Comparison of ENCODE assay signal across 11 mouse cellular contexts in the genomic region with DNA sequence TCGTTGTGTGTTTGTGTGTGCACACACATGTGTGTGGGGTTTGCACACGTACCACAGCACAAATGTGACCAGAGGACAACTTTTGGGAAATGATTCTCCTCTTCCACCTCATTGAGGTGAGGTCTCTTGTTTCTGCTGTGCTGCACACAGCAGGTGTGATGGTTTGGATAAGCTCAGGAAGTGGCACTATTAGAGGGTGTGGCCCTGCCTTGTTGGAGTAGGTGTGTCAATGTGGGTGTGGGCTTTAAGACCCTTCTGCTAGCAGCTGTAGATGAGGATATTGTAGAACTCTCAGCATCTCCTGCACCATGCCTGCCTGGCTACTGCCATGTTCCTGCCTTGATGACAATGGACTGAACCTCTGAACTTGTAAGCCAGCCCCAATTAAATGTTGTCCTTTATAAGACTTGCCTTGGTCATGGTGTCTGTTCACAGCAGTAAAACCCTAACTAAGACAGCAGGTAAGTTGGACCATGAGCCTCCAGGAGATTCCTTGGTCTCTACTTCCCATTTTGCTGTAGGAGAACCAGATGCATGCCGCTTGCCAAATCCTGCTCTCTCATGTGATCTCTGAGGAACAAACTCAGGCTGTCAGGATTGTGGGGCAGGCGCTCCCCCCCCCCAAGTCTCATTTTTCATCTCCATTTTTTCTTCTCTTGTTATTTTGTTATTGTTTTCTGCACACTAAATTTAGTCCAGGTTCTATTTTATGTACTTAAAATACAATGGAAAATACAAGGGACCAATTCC. TPM values are rescaled to one million over a fixed set of nuclear protein-coding genes. Genes with fewer than 3 reads are reported as not detected.
DNase-seq lines count a peak whose midpoint lies in the region; ATAC-seq and TF ChIP-seq lines count a peak whose summit lies in the region.
"Had no signal": no experiment of that assay in that cellular context is flagged by ENCODE, and none has a peak within 500 bp of the region (broad histone marks: within the 10 kb centered on the region; RNA-seq: fewer than 3 reads in every experiment).

No protein-coding gene starts in this region.

- H3K4me2 ChIP-seq in midbrain, postnatal 0 days (ENCODE audit: low read depth, low read length, poor library complexity, severe bottlenecking), result no peak overlapping the region
- no peak overlapping the region for H3K4me2 ChIP-seq in liver, embryonic 11.5 days
- no peak overlapping the region for H3K4me2 ChIP-seq in stomach, postnatal 0 days (replicated peaks; ENCODE audit: low read depth)

- H3K36me3 ChIP-seq in midbrain, embryonic 10.5 days, result no peaks in the 10 kb centered on the region
- H3K36me3 ChIP-seq in midbrain, postnatal 0 days (ENCODE audit: insufficient read depth, low read length), result no peaks in the 10 kb centered on the region
- 0 out of 2 replicates have a peak, but pooled peaks cover 2% of the 10 kb centered on the region for H3K36me3 ChIP-seq in liver, embryonic 11.5 days (ENCODE audit: control insufficient read depth, insufficient read depth, low read length)
- H3K36me3 ChIP-seq in stomach, postnatal 0 days (ENCODE audit: control insufficient read depth, insufficient read depth, low read length), result no peaks in the 10 kb centered on the region

- peak; percentile 16 to 19 for DNase-seq in gastrocnemius, postnatal 4 days (ENCODE audit: low spot score in 2 of 2)
- DNase-seq in gastrocnemius, adult 18-20 months (ENCODE audit: low spot score), result no peak
- DNase-seq in midbrain, embryonic 10.5 days (ENCODE audit: low spot score), result peak; percentile 17
- no peak for DNase-seq in midbrain, postnatal 0 days (ENCODE audit: low spot score)
- DNase-seq in liver, embryonic 11.5 days (ENCODE audit: low spot score), result peak; percentile 34
- peak; percentile 25 for DNase-seq in stomach, postnatal 0 days (ENCODE audit: low spot score)
- DNase-seq in cerebellum, postnatal 36 days, result no peak
- no peak for DNase-seq in left cerebral cortex, adult 9 months (ENCODE audit: low spot score in 2 of 2)
- DNase-seq: cerebellum, postnatal 14 days; kidney, adult 18-20 months had no signal

- peaks cover 79% of the 10 kb centered on the region for H3K9me3 ChIP-seq in midbrain, embryonic 10.5 days (replicated peaks)
- peaks cover 65% of the 10 kb centered on the region for H3K9me3 ChIP-seq in midbrain, postnatal 0 days (ENCODE audit: low read length)
- H3K9me3 ChIP-seq in liver, embryonic 11.5 days (ENCODE audit: control insufficient read depth, low read length), result peaks cover 63% of the 10 kb centered on the region
- H3K9me3 ChIP-seq in stomach, postnatal 0 days (ENCODE audit: control insufficient read depth, low read length), result peaks cover 29% of the 10 kb centered on the region

- no peak overlapping the region for H3K9ac ChIP-seq in midbrain, postnatal 0 days (replicated peaks; ENCODE audit: low read length, poor library complexity, severe bottlenecking)
- H3K9ac ChIP-seq in liver, embryonic 11.5 days (ENCODE audit: low read depth, low read length), result no peak overlapping the region
- no peak overlapping the region for H3K9ac ChIP-seq in stomach, postnatal 0 days (ENCODE audit: low read length)
- H3K9ac ChIP-seq: liver, embryonic 14.5 days had no signal

- H3K4me3 ChIP-seq in midbrain, embryonic 10.5 days, result no peak overlapping the region
- no peak overlapping the region for H3K4me3 ChIP-seq in midbrain, postnatal 0 days (ENCODE audit: low read depth, low read length)
- H3K4me3 ChIP-seq in liver, embryonic 11.5 days (ENCODE audit: low read depth, low read length), result no peak overlapping the region
- no peak overlapping the region for H3K4me3 ChIP-seq in stomach, postnatal 0 days (ENCODE audit: low read depth, low read length)

- ATAC-seq in midbrain, postnatal 0 days (ENCODE audit: low FRiP score), result no peak
- 0 out of 2 replicates have a peak, but pooled peaks have one; percentile 5 for ATAC-seq in liver, embryonic 11.5 days (replicated peaks; ENCODE audit: low FRiP score)
- ATAC-seq in stomach, postnatal 0 days (ENCODE audit: low FRiP score, low TSS enrichment), result peak; percentile 18; the same call in 1 of the 2 replicates

- H3K4me1 ChIP-seq in midbrain, embryonic 10.5 days, result no peaks in the 10 kb centered on the region
- no peaks in the 10 kb centered on the region for H3K4me1 ChIP-seq in midbrain, postnatal 0 days (ENCODE audit: insufficient read depth, low read length)
- no peaks in the 10 kb centered on the region for H3K4me1 ChIP-seq in liver, embryonic 11.5 days (replicated peaks; ENCODE audit: control insufficient read depth, insufficient read depth, low read length)
- H3K4me1 ChIP-seq in stomach, postnatal 0 days (replicated peaks; ENCODE audit: control insufficient read depth, insufficient read depth), result no peaks in the 10 kb centered on the region

- TF ChIP-seq EP300 in stomach, postnatal 0 days (optimal IDR thresholded peaks at IDR 0.05), result no peak

- WGBS in midbrain, embryonic 10.5 days, result 78% methylated on average over 4 of the region's 4 CpGs
- WGBS in midbrain, postnatal 0 days, result 72% methylated on average over 4 of the region's 4 CpGs
- 67% methylated on average over 4 of the region's 4 CpGs for WGBS in liver, embryonic 11.5 days
- 73% methylated on average over 4 of the region's 4 CpGs for WGBS in stomach, postnatal 0 days

- H3K27ac ChIP-seq in midbrain, embryonic 10.5 days (replicated peaks), result no peak overlapping the region
- H3K27ac ChIP-seq in midbrain, postnatal 0 days (ENCODE audit: low read depth, low read length), result no peak overlapping the region
- no peak overlapping the region for H3K27ac ChIP-seq in liver, embryonic 11.5 days (ENCODE audit: low read depth, low read length)
- H3K27ac ChIP-seq in stomach, postnatal 0 days (replicated peaks), result no peak overlapping the region
- H3K27ac ChIP-seq: liver, embryonic 14.5 days had no signal

- no peaks in the 10 kb centered on the region for H3K27me3 ChIP-seq in midbrain, embryonic 10.5 days (ENCODE audit: low read depth, poor library complexity, severe bottlenecking)
- no peaks in the 10 kb centered on the region for H3K27me3 ChIP-seq in midbrain, postnatal 0 days (ENCODE audit: insufficient read depth, low read length)
- no peaks in the 10 kb centered on the region for H3K27me3 ChIP-seq in liver, embryonic 11.5 days (replicated peaks; ENCODE audit: control insufficient read depth, insufficient read depth, low read length)
- no peaks in the 10 kb centered on the region for H3K27me3 ChIP-seq in stomach, postnatal 0 days (ENCODE audit: control insufficient read depth, insufficient read depth, low read length)

- no peak for TF ChIP-seq CTCF in midbrain, postnatal 0 days (IDR thresholded peaks at IDR 0.05)
- no peak for TF ChIP-seq CTCF in stomach, postnatal 0 days (IDR thresholded peaks at IDR 0.05; ENCODE audit: low read depth)

RNA-seq across cellular contexts. Expression of gene Trpm8, which starts 18.9 kb away (rescaled TPM):
- not detected for total RNA-seq in gastrocnemius, postnatal 4 days (2021)
- not detected for total RNA-seq in gastrocnemius, adult 18-20 months (2021)
- not detected in 2 replicates for polyA plus RNA-seq in midbrain, embryonic 10.5 days (2016; fragmentation: Nextera tagmentation; extraction: Ambion mirVana)
- 1.2 TPM in 2 replicates for total RNA-seq in midbrain, postnatal 0 days (2014; rRNA removed)
- 0.21 and 0.29 TPM in 2 replicates for polyA plus RNA-seq in midbrain, postnatal 0 days (2015; fragmentation: Nextera tagmentation; extraction: Ambion mirVana)
- not detected in 2 replicates for polyA plus RNA-seq in liver, embryonic 11.5 days (2014; fragmentation: Nextera tagmentation; extraction: Ambion mirVana)
- polyA plus RNA-seq in stomach, postnatal 0 days (2015; fragmentation: Nextera tagmentation; extraction: Ambion mirVana), result 0.02 and 0.06 TPM in 2 replicates
- polyA plus RNA-seq: liver, embryonic 14.5 days had no signal

RNA-seq across cellular contexts. Expression of gene Hjurp, which starts 18.9 kb away (rescaled TPM):
- total RNA-seq in gastrocnemius, postnatal 4 days (2021), result 10 to 100 TPM; 80.5 to 88.1 TPM
- total RNA-seq in gastrocnemius, adult 18-20 months (2021), result 1 to 10 TPM; 5.4 to 5.8 TPM
- polyA plus RNA-seq in midbrain, embryonic 10.5 days (2016; fragmentation: Nextera tagmentation; extraction: Ambion mirVana), result 213 and 222 TPM in 2 replicates
- total RNA-seq in midbrain, postnatal 0 days (2014; rRNA removed), result 88.0 and 96.8 TPM in 2 replicates
- 42.3 and 45.9 TPM in 2 replicates for polyA plus RNA-seq in midbrain, postnatal 0 days (2015; fragmentation: Nextera tagmentation; extraction: Ambion mirVana)
- 146 and 168 TPM in 2 replicates for polyA plus RNA-seq in liver, embryonic 11.5 days (2014; fragmentation: Nextera tagmentation; extraction: Ambion mirVana)
- polyA plus RNA-seq in stomach, postnatal 0 days (2015; fragmentation: Nextera tagmentation; extraction: Ambion mirVana), result 30.0 and 34.1 TPM in 2 replicates

Comparison
In these comparisons a context has a peak if more than half of its experiments do, and no peak if none do; other contexts are left out.
1. DNase-seq: peak in gastrocnemius, postnatal 4 days (2 of 2), midbrain, embryonic 10.5 days (single experiment), liver, embryonic 11.5 days (single experiment) and stomach, postnatal 0 days (single experiment); none in gastrocnemius, adult 18-20 months (single experiment), midbrain, postnatal 0 days (single experiment), cerebellum, postnatal 36 days (0 of 2) and left cerebral cortex, adult 9 months (0 of 2).